Mouse (Mus musculus) cerebellum, postnatal 4 days (tissue): ENCODE results near the gene Clic6.
"Not testable (repeated sequence)": the region's sequence is repeated elsewhere in the genome, so short reads cannot be mapped to it uniquely, and the experiment has no call there.

Experiments
- DNase-seq, 2 experiments: peaks; one replicate each; pipeline ENCODE4 v3.0.0; 2022; ENCODE audit warnings: low spot score in 2 of 2, mixed read lengths in 1 of 2

Clic6 gene

DNA sequence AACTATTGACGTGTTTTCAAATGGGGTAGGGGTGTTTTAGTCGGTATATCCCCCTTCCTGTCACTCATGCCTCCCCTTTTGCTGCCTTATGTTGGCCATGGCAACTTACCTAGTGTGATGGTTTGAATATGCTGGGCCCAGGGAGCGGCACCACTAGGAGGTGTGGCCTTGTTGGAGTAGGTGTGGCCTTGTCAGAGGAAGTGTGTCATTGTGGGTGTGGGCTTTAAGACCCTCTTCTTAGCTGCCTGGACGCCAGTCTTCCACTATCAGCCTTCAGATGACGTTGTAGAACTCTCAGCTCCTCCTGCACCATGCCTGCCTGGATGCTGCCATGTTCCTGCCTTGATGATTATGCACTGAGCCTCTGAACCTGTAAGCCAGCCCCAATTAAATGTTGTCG is 14.8 kb upstream of the Clic6 start, which contains the start of gene Rcan1:
TSS of gene Rcan1 (minus strand) at position 162 of the 400 bp plus-strand sequence.
- no peak for DNase-seq

DNA sequence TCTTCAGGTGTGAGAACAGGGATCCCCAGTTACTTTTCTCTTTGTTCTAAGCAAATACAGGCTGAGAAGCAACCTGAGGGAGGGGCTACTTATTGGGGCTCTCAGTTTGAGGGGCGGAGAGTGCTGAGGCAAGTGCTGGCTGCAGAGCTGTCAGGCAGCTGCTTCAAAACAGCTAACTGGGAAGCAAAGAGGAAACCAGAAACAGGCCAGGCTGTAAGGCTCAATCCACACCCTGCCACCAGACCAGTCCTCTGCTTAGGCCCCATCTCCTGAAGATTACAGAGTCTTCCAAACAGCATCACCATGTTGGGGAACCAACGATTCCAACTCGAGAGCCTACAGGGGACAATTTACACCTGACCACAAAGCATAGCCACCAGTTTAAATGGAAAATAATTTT is 12.6 kb upstream of the Clic6 start:
- DNase-seq: no peak

DNA sequence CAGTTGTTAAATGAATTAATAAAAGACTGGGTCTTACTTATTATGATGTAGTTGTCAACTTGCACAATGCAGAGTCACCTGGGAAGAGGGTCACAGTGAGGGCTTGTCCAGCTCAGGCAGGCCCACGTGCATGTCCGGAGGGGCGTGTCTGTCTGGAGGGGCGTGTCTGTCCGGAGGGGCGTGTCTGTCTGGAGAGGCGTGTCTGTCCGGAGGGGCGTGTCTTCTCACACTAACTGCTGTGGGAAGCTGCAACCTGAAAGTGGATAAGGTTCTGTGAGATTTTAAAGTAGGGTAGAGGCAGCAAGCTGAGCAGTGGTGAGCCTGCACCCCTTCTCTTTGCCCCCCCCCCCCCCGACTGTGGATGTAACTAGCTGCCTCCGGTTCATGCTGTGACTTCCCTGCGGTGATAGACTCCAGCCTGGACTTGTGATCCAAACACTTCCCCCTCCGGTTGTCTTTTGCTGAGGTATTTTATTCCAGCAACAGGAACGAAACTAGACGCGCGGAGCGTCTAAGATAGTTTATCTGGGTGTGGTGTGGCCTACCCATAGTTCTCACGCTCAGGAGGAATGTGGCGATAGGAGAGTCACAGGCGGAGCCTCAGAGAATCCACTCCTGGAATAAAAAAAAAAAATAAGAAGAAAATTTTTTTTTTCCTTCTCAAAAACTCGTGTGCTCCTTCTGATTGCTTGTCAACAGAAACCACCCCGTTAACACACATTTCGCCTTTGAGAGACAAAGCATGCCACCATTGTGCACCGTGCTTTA is 10.3 kb upstream of the Clic6 start:
- no peak for DNase-seq

DNA sequence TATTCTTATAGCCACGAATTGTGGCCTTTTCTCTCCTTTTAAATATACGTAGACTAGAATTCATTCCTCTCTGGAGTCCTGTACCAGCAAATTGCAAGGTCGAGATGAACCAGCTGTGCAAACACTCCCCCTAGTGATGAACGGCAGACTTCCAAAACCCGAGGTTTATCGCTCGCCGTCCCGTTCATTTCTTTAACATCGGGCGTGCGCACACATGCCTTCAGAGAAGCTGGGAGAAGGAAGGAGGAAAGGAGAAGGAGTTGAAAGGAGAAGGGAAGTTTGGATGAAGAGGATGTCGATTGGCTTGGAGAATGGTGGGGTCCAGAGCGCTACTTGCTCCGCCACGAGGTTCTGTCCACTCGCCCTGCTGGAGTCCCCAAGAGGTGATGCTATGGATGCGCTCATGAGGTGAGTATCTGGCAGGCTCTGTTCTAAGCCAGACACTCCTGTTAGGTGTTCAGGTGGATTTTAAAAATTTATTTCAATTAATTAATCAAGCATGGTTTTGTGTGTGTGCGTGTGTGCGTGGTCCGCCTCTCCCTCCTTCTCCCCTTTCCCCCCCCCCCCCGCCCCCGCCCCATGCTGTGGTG is 6.9 kb upstream of the Clic6 start:
- peak; percentile 44 to 61 for DNase-seq

DNA sequence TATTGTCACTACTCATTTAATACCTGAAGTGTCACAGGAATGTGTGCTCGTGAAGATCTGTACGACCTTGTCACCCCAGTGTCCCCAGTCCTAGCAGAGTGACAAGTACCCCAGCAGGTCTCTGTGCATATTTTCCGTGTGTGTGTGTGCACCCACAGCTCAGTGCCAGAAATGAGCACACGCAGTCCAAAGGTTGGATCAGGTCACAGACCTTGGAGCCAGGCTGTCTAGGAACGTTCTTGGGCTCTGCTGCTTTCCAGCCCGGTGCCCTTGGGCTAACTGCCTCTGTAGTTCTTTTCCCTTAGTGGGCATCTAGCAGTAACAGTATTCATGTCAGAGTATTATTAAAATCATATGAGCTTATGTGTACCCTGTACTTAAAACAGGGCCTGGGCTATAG is 1.6 kb downstream of the Clic6 start:
- no peak for DNase-seq

DNA sequence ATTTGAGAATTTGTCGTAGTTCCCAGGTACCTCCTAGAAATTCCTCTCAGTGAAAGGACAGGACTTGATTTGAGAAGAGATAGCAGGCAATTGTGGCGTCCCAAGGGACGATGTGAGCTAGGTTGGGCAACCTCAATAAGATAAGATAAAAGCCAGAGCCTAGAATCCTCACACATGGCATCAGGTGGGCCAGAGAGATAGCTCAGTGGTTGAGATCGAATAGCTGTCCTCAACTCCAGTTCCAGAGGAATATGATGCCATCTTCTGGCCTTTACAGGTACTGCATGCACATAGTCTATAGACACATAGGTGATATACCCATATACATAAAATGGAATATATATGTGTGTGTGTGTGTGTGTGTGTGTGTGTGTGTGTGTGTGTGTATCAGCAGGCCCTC is 2.0 kb downstream of the Clic6 start:
- DNase-seq: peak in 1 of 2 experiments; percentile 37

DNA sequence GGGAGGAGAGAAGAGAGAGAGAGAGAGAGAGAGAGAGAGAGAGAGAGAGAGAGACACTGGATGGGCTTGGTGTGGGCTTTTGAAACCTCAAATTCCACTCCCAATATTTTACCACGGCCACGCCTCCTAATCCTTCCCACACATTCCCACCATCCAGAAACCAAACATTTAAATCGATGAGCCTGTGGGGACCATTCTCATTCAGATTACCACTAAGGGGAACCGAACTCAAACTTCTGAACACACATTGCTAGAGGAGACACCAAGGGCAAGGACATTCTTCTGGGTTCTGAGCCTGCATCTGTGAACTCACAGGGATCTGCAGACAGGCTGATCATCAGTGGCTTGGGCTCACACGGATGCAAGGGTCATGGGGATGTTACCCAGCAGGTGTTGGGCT is 2.9 kb downstream of the Clic6 start:
- DNase-seq: no peak

DNA sequence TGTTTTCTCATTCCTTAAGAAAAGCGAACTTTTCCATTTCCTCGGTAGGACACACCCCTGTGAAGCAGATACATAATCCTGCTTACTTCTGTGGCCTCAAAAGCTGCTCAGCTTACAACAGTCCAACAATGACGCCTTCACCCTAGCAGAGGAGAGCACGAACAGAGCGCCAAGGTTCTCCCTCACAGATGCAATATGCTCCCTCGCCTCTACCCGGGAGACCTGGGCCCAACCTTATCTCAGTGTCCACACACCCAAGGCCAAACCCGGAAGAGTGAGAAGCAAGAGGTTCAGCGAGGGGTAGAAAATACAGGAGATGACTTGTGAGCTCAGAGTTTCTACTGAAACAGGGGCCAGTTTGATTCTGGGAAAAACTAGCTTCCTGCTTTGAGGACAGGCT is 3.8 kb downstream of the Clic6 start:
- no peak for DNase-seq

DNA sequence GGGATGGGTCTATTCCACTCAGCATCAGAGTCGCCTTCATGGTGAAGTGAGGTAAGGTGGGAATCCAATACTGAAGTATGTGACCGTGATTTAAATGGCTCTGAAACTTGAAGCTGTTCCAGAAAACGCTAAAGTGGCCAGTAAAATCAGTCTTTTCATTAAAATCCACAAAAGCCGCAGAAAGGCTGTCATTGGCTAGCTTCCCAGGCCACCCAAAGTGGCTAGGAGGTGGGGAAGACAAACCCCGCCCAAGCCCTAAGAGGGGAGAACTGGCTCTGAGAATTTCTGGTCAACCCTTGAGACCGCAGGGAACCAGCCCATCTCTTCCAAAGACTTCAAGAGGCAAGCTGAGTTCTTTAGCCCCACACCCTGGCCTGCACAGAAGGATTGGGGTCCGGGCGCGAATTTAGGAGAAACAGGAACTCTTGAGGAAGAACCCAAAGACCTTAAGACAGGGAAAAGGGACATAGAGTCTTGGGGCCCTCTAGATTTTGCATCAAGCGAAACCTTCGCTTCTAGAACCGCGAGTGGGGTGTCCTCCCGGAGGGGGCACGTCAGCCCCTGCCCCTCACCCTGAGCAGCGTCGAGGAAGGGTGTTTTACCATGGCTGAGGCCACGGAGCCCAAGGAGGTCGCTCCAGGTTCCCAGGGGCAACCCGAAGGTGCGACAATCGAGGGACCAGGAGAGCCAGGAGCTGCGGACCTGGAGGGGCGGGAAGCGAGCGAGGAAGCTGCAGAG is 12.5 kb downstream of the Clic6 start:
- DNase-seq: no peak

DNA sequence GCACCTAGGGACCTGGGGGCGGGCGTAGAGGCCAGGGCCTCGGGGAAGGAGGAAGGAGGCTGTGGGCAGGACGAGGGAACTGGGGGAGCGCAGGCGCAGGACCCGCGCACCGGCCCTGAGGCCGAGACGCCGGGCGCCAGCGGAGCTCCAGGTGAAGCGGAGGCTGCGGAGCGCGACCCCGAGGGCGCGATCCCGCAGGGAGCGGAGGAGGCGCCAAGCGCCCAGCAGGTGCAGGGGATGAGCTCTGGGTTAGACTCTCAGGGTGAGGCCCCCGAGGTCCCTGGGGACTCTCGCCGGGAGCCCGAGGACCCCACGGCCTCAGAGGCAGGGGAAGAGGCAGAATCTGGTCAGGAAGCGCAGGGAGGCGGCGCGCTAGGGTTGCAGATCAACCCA is 13.0 kb downstream of the Clic6 start:
- DNase-seq: no peak

DNA sequence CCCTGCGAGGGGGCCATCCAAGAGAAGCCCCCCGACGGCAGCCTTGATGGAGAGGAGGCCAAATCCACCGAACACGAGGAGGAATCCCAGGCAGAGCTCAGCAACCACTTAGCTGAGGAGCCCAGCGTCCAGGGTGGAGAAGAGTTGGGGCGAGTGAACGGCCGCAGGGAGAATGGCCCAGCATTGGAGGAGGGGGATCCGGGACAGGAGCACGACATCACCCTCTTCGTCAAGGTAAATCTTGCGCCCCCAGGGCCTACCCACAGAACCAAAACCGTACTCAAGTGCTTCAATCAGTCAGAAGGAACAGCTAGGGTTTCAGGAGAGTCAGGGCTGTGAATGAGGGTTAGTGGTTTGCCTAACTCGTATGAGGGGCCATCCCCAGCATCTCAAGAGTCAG is 13.8 kb downstream of the Clic6 start:
- DNase-seq: no peak

DNA sequence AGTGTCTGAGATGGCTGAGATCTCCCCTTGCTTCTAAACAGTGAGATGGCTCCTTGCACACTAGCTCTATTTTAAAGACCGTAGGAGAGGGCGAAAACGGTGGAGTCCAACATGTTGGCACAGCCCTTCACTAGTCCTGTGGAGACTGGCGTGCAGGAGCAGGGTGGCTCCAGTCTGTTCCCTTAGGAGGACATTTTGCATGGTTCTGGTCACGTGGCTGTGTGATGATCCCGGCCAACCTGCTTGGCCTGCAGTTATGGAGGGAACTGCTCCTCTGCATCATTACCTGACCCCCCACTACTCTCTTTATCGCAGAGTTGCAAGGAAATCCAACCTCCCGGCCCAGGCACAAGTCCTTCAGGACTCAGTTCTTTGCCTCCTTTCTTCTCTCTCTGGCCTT is 15.0 kb downstream of the Clic6 start:
- no peak for DNase-seq

DNA sequence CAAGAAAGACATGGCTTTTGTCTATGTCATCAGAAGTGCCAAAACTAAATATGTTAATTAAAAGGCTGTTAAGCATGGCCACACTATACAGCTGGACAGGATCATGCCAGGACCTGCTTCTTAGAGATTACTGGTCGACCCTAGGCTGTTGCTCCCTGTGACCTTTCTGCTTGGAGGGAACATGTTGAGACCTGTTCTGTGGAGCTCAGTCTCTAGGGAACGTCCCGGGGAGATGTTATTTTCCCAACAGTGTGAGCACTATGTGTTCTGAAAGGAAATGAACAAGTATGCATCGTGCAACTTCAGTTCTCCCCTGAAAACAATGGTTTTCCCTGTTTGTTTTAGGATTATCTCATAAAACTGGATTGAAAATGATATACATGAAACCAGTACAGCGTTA is 17.6 kb downstream of the Clic6 start:
- no peak for DNase-seq

DNA sequence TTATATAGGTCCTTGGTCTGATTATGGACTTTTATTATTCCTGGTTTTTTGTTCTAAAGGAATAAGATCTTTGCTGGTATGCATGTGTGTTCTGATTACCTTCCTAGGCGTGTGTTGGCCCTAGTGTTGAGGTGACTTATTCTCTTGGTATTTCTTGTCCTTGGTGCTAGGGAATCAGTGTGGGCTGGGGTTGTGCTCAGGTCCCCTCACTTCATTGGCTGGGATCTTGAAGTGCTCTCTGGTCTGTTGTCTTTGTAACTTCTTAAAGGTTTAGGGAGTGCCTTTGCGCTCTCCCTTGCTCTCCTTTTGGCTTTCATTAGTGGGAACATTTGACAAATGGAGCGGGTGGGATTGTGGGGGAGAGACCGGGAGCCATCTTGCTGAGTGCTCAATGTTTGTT is 22.0 kb downstream of the Clic6 start:
- no peak for DNase-seq

DNA sequence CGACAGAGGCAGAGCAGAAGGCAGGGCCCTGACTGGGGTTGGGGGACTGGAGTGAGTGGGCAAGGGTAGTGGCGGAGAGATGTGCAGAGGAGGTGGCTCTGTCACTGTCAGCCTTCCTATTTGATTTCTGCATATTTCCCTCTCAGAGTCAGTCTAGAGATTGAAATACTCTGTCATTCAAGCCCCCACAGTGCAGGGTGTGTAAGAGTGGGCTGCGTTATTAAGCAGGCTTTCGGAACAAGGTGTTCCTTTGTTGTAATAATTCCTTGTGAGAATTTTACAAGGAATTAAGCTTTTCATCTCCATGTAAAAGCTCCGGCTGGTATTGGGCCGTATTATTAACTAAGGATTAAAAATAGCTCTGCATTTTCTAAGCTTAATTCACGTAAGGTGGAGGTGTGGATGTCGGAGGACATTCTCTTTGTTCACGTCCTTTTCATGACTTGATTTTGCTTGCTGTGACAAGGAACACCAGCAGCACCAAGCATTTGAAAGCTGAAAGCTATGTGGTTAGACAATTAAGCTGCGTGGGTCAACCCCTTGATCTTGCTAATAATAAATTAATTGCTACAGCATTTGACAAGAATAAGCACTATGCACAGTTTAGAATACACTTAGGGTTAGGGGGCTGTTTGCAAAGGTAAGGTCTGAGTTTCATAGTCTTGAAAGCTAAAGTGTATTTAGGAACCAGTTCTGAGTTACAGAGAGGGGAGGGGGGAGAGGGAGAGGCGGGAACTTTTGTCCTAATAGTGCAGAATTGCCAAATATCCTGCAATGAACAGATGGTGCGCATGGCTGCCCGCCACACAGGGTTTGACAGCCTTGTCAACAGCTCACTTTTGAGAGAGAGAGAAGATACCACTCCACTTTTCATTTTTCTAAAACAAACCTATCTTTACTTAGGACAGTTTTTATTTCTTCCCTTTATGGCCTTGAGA is 25.6 kb downstream of the Clic6 start:
- DNase-seq: peak in 1 of 2 experiments; percentile 45

DNA sequence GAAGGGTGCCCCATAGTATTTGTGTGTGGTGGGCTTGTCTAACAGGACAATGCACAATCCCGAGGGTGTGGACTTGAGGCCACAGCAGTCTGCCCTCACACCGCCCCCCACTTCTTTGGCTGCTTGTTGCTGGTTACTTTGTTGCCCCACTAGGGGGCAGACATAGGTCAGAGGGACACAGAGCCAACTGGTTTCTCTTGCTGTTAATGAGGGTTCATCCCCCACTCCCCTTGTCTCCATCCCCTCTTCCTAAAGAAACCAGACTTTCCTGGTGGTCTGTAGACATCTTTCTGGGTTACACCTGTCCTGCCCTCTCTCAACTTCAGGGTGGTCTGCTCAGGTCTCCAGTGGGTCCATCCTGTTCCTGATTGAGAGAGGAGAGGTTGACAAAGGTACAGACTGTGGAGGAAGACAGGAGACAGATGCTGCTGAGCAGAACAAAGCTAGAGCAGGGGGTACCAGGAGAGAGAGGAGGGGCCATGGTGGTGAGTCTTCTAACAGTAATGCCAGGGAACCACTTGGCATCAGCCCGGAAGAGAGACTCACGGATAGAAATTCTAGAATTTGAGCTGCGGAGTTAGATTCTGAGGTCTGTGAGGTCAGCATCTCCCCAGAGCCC is 26.3 kb downstream of the Clic6 start:
- DNase-seq: peak in 1 of 2 experiments; percentile 53

DNA sequence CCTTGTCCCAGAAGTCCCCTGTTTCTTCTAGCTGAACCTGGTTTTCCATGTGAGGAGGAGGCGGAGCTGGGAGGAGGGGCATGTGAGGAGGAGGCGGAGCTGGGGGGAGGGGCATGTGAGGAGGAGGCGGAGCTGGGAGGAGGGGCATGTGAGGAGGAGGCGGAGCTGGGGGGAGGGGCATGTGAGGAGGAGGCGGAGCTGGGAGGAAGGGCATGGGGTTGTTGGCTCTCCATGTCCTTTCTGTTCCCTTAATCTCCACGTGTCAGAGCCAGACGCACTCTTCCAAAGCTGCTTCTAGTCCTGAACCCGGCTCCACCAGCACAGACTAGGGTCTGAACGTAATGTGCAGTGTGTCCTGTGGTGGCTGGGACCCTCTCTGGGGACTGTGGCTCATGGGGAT is 29.4 kb downstream of the Clic6 start:
- not testable (repeated sequence) for DNase-seq

DNA sequence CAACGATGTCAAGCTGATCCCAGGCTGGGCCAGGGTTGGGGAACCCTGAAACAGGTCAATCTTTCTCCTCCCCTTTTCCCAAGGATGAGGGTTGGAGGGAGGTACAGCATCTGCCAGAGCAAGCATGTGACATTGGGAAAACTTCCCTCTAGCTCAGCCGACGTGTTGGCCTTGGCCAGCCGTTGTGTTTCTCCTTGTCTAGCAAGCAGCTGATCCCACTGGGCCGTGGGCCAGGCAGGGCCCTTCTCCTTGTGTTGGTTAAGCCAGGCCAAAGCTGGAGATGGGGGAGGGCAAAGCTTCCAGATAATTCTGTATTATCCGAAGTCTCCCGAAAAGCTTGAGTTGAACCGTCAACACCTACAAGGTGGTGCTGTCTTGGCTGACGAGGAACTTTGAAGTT is 30.6 kb downstream of the Clic6 start:
- DNase-seq: peak in 1 of 2 experiments; percentile 59

DNA sequence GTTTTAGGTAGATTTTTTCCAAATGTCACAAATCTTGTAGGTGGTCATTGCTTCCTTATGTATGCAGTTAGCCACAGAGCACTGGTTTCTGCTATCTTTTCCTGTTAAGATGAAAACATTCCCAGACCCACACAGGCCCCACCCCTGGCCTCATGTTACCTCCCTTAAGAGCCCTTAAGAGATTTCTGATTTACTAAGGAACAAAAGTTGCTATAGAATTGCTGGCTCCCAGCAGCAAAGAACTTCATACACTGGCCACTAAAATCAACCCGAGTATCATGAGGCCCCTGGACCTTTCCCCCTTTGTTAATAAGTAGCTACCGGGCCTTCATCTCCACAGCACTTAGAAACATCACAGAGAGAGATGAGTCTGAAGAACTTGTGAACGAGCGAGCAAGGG is 33.2 kb downstream of the Clic6 start:
- no peak for DNase-seq

DNA sequence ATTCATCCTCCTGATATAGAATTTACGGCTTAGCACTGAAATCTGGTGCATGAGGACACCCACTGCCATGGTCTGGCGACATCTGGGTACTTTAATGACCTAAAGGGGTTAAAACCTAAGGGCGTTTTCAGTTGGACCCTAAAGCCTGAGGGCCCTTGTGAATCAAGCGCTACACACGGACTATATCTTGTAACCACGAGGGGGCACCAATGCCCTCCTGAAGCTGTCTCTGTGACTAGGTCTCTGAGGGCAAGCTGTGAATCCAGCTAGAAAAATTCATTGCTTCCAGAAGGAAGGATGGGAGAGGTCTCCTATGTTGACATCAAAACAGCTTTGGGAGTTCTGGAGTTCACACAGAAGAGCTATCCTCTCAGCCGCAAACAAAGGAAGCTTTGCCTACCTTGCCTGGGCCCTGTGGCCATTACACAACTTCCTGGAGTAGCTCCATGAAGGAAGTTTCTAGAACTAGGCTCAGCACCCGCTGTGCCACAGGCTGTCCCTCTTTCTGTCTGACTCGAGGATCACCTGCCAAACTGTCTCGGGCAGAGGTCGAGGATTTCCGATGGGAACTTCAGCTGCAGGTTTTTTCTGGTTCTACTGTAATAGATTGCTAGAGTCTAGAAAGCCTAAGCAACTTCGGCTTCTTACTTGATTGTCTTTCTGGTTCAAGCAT is 34.4 kb downstream of the Clic6 start:
- peak in 1 of 2 experiments; percentile 30 for DNase-seq

DNA sequence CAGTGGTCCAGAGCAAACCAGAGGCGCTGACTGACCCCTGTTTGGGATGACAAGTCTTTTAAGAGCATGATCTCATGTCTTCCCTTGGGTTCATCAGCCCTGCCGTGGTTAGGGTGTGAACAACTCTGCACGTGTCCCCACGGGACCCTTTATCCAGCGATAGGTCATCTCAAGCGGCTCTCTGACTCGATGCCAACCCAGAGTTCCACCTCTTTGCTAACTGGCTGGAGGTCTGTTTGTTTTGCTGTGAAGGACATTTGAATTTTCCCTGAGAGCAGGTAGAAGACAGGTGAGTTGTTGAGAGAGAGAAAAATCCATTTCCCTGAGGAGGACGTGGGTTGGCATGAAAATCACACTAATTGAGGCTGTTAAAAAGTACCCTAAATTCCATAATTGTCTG is 37.8 kb downstream of the Clic6 start:
- no peak for DNase-seq
